Mouse (Mus musculus) embryonic facial prominence, embryonic 14.5 days (tissue): Measurements from ENCODE around the gene Socs1. TPM values are rescaled to one million over a fixed set of nuclear protein-coding genes. Genes with fewer than 3 reads are reported as not detected.

Experiments used
- ATAC-seq: fragments of 200-750 bp; cut with Nextera tagmentation; 2 replicates; pipeline ENCODE4 v1.8.0; 2017; ENCODE audit warnings: low read depth, moderate number of reproducible peaks, moderate TSS enrichment
- DNase-seq: peaks from one replicate; pipeline ENCODE4 v3.0.0-alpha.2; 2015; ENCODE audit warnings: low spot score
- H3K27ac ChIP-seq: fragments of 300-500 bp; sonication (generic); replicated peaks from 2 replicates; pipeline ENCODE4 v1.5.1; 2014; ENCODE audit warnings: low read depth, mild to moderate bottlenecking, low read length, moderate library complexity
- H3K27me3 ChIP-seq: fragments of 300-500 bp; sonication (generic); replicated peaks from 2 replicates; pipeline ENCODE4 v1.6.1; 2014; ENCODE audit warnings: low read length; ENCODE audit not compliant: control insufficient read depth, insufficient read depth
- H3K36me3 ChIP-seq: fragments of 300-500 bp; sonication (generic); 2 replicates; pipeline ENCODE4 v1.6.1; 2014; ENCODE audit warnings: low read length, mixed read lengths; ENCODE audit not compliant: control insufficient read depth, insufficient read depth
- H3K4me1 ChIP-seq: fragments of 300-500 bp; sonication (generic); 2 replicates; pipeline ENCODE4 v1.6.1; 2014; ENCODE audit warnings: antibody characterized with exemption, low read length; ENCODE audit not compliant: control insufficient read depth, insufficient read depth
- H3K4me2 ChIP-seq: fragments of 300-500 bp; sonication (generic); 2 replicates; pipeline ENCODE4 v1.6.1; 2014; ENCODE audit warnings: low read depth, mild to moderate bottlenecking, low read length, moderate library complexity, mixed read lengths
- H3K4me3 ChIP-seq: fragments of 300-500 bp; sonication (generic); 2 replicates; pipeline ENCODE4 v1.5.1; 2014; ENCODE audit warnings: low read depth, mild to moderate bottlenecking, low read length
- H3K9ac ChIP-seq: fragments of 300-500 bp; sonication (generic); 2 replicates; pipeline ENCODE4 v1.6.1; 2014; ENCODE audit warnings: low read depth, mild to moderate bottlenecking, low read length, moderate library complexity, mixed read lengths
- H3K9me3 ChIP-seq: fragments of 300-500 bp; sonication (generic); 2 replicates; pipeline ENCODE4 v1.6.1; 2016; ENCODE audit warnings: low read length; ENCODE audit not compliant: control insufficient read depth
- WGBS: fragments of 180-500 bp; shearing (Covaris S2); extraction: QIAGEN DNeasy Blood & Tissue Kit; methylation state at CpG from one replicate; pipeline ENCODE4 v1.1.7; 2014; 5-methylcytosine and 5-hydroxymethylcytosine counted together
- polyA plus RNA-seq: library from polyadenylated mRNA; unstranded; fragments of >200 nt; fragmentation: Nextera tagmentation; extraction: Ambion mirVana; gene quantifications from 2 replicates; pipeline ENCODE4 v1.2.1, GENCODE M21; 2014

Gene Socs1
- polyA plus RNA-seq, 1 experiment from 2014 or later: 10.8 TPM

- no peak for ATAC-seq
Measured at GRCm38 (mm10) chr16:10763540-10764264, 21.6 kb downstream of the Socs1 start.

GRCm38 (mm10) chr16:10762569-10763180 lies 22.7 kb downstream of the Socs1 start:
- DNase-seq: no peak
- no peak overlapping the region for H3K9ac ChIP-seq
- H3K9me3 ChIP-seq: no peaks in the 10 kb centered on the region
- WGBS: 64% methylated on average over 5 of the region's 5 CpGs
- H3K27me3 ChIP-seq: no peaks in the 10 kb centered on the region
- H3K36me3 ChIP-seq: no peaks in the 10 kb centered on the region
- H3K4me1 ChIP-seq: no peaks in the 10 kb centered on the region
- no peak overlapping the region for H3K4me2 ChIP-seq
- ATAC-seq: no peak
- H3K4me3 ChIP-seq: no peak overlapping the region
- no peak overlapping the region for H3K27ac ChIP-seq

More at GRCm38 (mm10) chr16:10763540-10764264, 21.6 kb downstream of the Socs1 start:
- Histone ChIP-seq H3K36me3 (no peaks in the 10 kb centered on the region), H3K27ac (no peak overlapping the region), H3K4me2 (no peak overlapping the region), H3K9me3 (no peaks in the 10 kb centered on the region), H3K4me1 (no peaks in the 10 kb centered on the region), H3K4me3 (no peak overlapping the region), H3K27me3 (no peaks in the 10 kb centered on the region), H3K9ac (no peak overlapping the region)
- WGBS: 42% methylated on average over 6 of the region's 6 CpGs
- DNase-seq: no peak

- H3K9ac ChIP-seq: no peak overlapping the region
- ATAC-seq (no peak), DNase-seq (no peak)
- 59% methylated on average over 7 of the region's 8 CpGs for WGBS
- no peaks in the 10 kb centered on the region for H3K36me3 ChIP-seq
- H3K4me1 ChIP-seq: no peaks in the 10 kb centered on the region
- H3K4me3 ChIP-seq: no peak overlapping the region
- H3K4me2 ChIP-seq: no peak overlapping the region
- no peak overlapping the region for H3K27ac ChIP-seq
- no peaks in the 10 kb centered on the region for H3K9me3 ChIP-seq
- no peaks in the 10 kb centered on the region for H3K27me3 ChIP-seq
Measured at GRCm38 (mm10) chr16:10761182-10761581, 24.2 kb downstream of the Socs1 start.

GRCm38 (mm10) chr16:10756168-10756567 lies 29.2 kb downstream of the Socs1 start:
- 71% methylated on average over 5 of the region's 6 CpGs for WGBS
- H3K4me1 ChIP-seq: no peaks in the 10 kb centered on the region
- no peaks in the 10 kb centered on the region for H3K36me3 ChIP-seq
- H3K9me3 ChIP-seq: no peaks in the 10 kb centered on the region
- H3K27ac ChIP-seq: no peak overlapping the region
- no peaks in the 10 kb centered on the region for H3K27me3 ChIP-seq
- H3K9ac ChIP-seq: no peak overlapping the region
- H3K4me3 ChIP-seq: no peak overlapping the region
- DNase-seq: no peak
- no peak for ATAC-seq
- H3K4me2 ChIP-seq: no peak overlapping the region

- Histone ChIP-seq H3K4me1 (no peaks in the 10 kb centered on the region), H3K27me3 (no peaks in the 10 kb centered on the region), H3K36me3 (no peaks in the 10 kb centered on the region), H3K9me3 (no peaks in the 10 kb centered on the region), H3K9ac (no peak overlapping the region), H3K4me2 (no peak overlapping the region), H3K4me3 (no peak overlapping the region), H3K27ac (no peak overlapping the region)
- no peak for DNase-seq
- ATAC-seq: no peak
- WGBS: 87% methylated on average over 3 of the region's 3 CpGs
Measured at GRCm38 (mm10) chr16:10754521-10755296, 30.6 kb downstream of the Socs1 start.

GRCm38 (mm10) chr16:10749824-10750223 lies 35.5 kb downstream of the Socs1 start:
- Histone ChIP-seq H3K36me3 (no peaks in the 10 kb centered on the region), H3K4me2 (no peak overlapping the region), H3K9ac (no peak overlapping the region), H3K9me3 (no peaks in the 10 kb centered on the region), H3K4me3 (no peak overlapping the region), H3K4me1 (peaks cover 3% of the 10 kb centered on the region; the same call in 1 of the 2 replicates), H3K27ac (no peak overlapping the region), H3K27me3 (no peaks in the 10 kb centered on the region)
- ATAC-seq (peak; percentile 50; the same call in 1 of the 2 replicates), DNase-seq (peak; percentile 56)
- 47% methylated on average over 7 of the region's 7 CpGs for WGBS

- Histone ChIP-seq H3K9ac (no peak overlapping the region), H3K27ac (no peak overlapping the region), H3K4me1 (peaks cover 3% of the 10 kb centered on the region; the same call in 1 of the 2 replicates), H3K9me3 (no peaks in the 10 kb centered on the region), H3K4me2 (no peak overlapping the region), H3K4me3 (no peak overlapping the region), H3K27me3 (no peaks in the 10 kb centered on the region), H3K36me3 (no peaks in the 10 kb centered on the region)
- no peak for DNase-seq
- WGBS: 56% methylated on average over 7 of the region's 7 CpGs
- 0 out of 2 replicates have a peak, but pooled peaks have one; percentile 24 for ATAC-seq
Measured at GRCm38 (mm10) chr16:10749226-10749625, 36.1 kb downstream of the Socs1 start.

- H3K4me2 ChIP-seq: no peak overlapping the region
- H3K4me3 ChIP-seq: no peak overlapping the region
- DNase-seq: peak; percentile 70
- whole genome bisulfite sequencing: 74% methylated on average over 2 of the region's 2 CpGs
- H3K36me3 ChIP-seq: no peaks in the 10 kb centered on the region
- no peaks in the 10 kb centered on the region for H3K27me3 ChIP-seq
- 0 out of 2 replicates have a peak, but pooled peaks have one; percentile 41 for ATAC-seq
- H3K9ac ChIP-seq: no peak overlapping the region
- no peak overlapping the region for H3K27ac ChIP-seq
- peaks cover 8% of the 10 kb centered on the region; the same call in 1 of the 2 replicates for H3K4me1 ChIP-seq
- no peaks in the 10 kb centered on the region for H3K9me3 ChIP-seq
Measured at GRCm38 (mm10) chr16:10741082-10741481, 44.3 kb downstream of the Socs1 start.
